17 mouse cellular contexts compared by ENCODE assay signal in genomic region chr5:102504557-102504956, GRCm38 (mm10).
"Had no signal": no experiment of that assay in that cellular context is flagged by ENCODE, and none has a peak within 500 bp of the region (broad histone marks: within the 10 kb centered on the region; RNA-seq: fewer than 3 reads in every experiment).

No protein-coding gene starts in this region.

- H3K27ac ChIP-seq: layer of hippocampus, adult 2 months; left cerebral cortex, adult 2 months; liver, embryonic 13.5 days; neural tube, embryonic 12.5 days; neural tube, embryonic 15.5 days; stomach, embryonic 15.5 days had no signal

- DNase-seq: kidney, adult 18-20 months; kidney, adult 9 months; kidney, postnatal 25 days; layer of hippocampus, postnatal 36 days; liver, embryonic 13.5 days; lung, adult 2 months; midbrain, embryonic 14.5 days; retina, postnatal 1 day; right cerebral cortex, postnatal 25 days; spleen, adult 18-20 months; thymus, postnatal 25 days had no signal

- H3K27me3 ChIP-seq: liver, embryonic 13.5 days; neural tube, embryonic 12.5 days; neural tube, embryonic 15.5 days; stomach, embryonic 15.5 days had no signal

- H3K9me3 ChIP-seq: liver, embryonic 13.5 days; neural tube, embryonic 12.5 days; neural tube, embryonic 15.5 days; stomach, embryonic 15.5 days had no signal

- H3K36me3 ChIP-seq: liver, embryonic 13.5 days; neural tube, embryonic 12.5 days; neural tube, embryonic 15.5 days; stomach, embryonic 15.5 days had no signal

- H3K4me3 ChIP-seq: layer of hippocampus, adult 2 months; left cerebral cortex, adult 2 months; liver, embryonic 13.5 days; neural tube, embryonic 12.5 days; neural tube, embryonic 15.5 days; stomach, embryonic 15.5 days had no signal

- H3K9ac ChIP-seq: liver, embryonic 13.5 days; neural tube, embryonic 12.5 days; neural tube, embryonic 15.5 days; stomach, embryonic 15.5 days had no signal

- H3K4me1 ChIP-seq: neural tube, embryonic 12.5 days; neural tube, embryonic 15.5 days; stomach, embryonic 15.5 days had no signal

- H3K4me2 ChIP-seq: liver, embryonic 13.5 days; midbrain, embryonic 11.5 days; neural tube, embryonic 12.5 days; neural tube, embryonic 15.5 days; stomach, embryonic 15.5 days had no signal
